Mouse (Mus musculus): ENCODE results near the gene Nfic.

The Nfic gene

GRCm38 (mm10) chr10:81356991-81357844, 98.2 kb downstream of the Nfic start, which contains the start of gene Mfsd12:
TSS of gene Mfsd12 (plus strand) at chr10:81357491.
- DNase-seq (ENCODE audit: low spot score), result peak; percentile 75

- DNase-seq (ENCODE audit: low spot score), result no peak
Observed at GRCm38 (mm10) chr10:81356352-81356990, 99.0 kb downstream of the Nfic start.

GRCm38 (mm10) chr10:81355533-81355932, 99.9 kb downstream of the Nfic start:
- DNase-seq (ENCODE audit: low spot score), result no peak

GRCm38 (mm10) chr10:81354738-81355477, 100.5 kb downstream of the Nfic start:
- DNase-seq (ENCODE audit: low spot score), result no peak

- DNase-seq (ENCODE audit: low spot score), result no peak
Observed at GRCm38 (mm10) chr10:81351678-81352291, 103.7 kb downstream of the Nfic start.

- DNase-seq (ENCODE audit: low spot score), result peak; percentile 95
Observed at GRCm38 (mm10) chr10:81350351-81351063, 104.9 kb downstream of the Nfic start, which contains the start of gene Hmg20b. TSS of gene Hmg20b (minus strand) at chr10:81350480.

- no peak for DNase-seq (ENCODE audit: low spot score)
Observed at GRCm38 (mm10) chr10:81349961-81350350, 105.5 kb downstream of the Nfic start.

- no peak for DNase-seq (ENCODE audit: low spot score)
Observed at GRCm38 (mm10) chr10:81349146-81349545, 106.3 kb downstream of the Nfic start.

- no peak for DNase-seq (ENCODE audit: low spot score)
Observed at GRCm38 (mm10) chr10:81346453-81347067, 108.9 kb downstream of the Nfic start.

Data from ovary, postnatal 10 days (tissue).